Mouse (Mus musculus): Measurements from ENCODE around the gene Obox3. TPM values are rescaled to one million over a fixed set of nuclear protein-coding genes. Genes with fewer than 3 reads are reported as not detected.

The Obox3 gene
- not detected for polyA plus RNA-seq (2012; fragmentation: generic; extraction: Trizol)

DNA sequence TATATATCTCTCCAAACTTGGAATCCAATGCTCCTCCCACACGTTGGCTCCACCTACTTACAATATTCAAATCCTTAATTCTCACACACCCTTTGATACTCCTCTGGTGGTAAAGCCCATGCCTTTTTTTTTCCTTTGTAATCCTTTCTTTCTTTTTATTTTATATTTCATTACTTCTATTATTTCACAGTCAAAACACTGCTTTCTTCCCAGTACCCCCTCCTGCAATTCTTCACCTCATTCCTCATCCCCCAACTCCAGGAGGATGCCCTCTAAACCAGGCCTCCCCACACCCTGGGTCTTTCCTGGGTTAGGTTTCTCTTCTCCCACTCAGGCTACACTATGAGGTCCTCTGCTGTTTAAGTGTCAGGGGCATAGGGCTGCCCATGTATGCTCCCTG, at the start of gene Obox3:
Gene Obox3 (minus strand): TSS at position 101 of the 400 bp plus-strand sequence.

Other genes starting within 250 kb of the Obox3 start
- gene Obox5, start 110.2 kb upstream of the Obox3 start, polyA plus RNA-seq (2012; fragmentation: generic; extraction: Trizol): not detected
- not detected for gene Obox6, start 199.8 kb upstream of the Obox3 start, polyA plus RNA-seq (2012; fragmentation: generic; extraction: Trizol)
- gene Crx, start 240.1 kb upstream of the Obox3 start, polyA plus RNA-seq (2012; fragmentation: generic; extraction: Trizol): not detected
- gene Crxos, start 242.7 kb upstream of the Obox3 start, polyA plus RNA-seq (2012; fragmentation: generic; extraction: Trizol): not detected